Mouse (Mus musculus): ENCODE measurements around the gene Hcn1. TPM values are rescaled to one million over a fixed set of nuclear protein-coding genes. Genes with fewer than 3 reads are reported as not detected.

Hcn1 gene
- polyA plus RNA-seq, 2 experiments, result under 0.01 TPM; not detected in 1

DNA sequence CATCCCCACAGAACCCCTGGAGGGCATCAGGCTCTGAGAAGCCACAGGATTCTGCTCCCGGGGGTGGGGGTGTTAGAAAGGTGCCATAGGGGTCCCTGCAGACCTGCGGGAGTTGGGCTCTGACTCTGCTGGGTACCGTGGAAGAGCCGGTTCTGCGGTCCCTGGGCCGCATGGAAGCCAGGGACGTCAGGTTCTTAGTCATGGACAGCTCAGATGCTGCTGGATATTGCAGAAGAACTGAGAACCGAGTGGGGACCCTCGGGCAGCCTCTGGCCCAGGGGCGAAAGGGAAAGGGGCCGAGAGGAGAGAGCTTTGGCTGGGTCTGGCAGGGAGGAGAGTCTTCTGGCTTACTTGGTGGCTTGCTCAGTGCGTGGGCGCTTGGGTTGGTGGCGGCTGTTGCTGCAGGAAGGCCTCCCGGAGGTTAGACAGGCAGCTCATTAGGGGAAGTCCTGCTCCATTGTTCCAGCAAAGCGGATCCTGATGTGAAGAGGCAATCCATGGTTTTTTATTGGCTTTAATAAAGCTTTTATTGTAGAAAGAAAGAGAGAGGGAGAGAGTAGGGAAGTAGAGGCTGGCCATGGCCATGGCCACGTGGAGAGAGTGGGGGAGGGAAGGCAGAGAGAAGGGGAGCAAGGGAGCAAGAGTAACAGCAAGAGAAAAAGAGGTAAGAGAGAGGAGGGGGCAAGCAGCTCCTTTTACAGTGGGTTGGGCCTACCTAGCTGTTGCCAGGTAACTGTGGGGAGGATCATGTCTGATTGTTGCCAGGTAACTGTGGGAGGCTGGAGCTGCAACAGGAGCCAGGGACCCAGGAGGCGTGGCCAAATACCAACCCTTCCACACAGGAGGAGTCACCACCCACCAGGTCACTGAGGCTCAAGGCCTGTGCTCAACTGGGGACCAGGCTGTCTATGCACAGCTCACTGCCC lies 356.6 kb downstream of the Hcn1 start:
- TF ChIP-seq EP300 (IDR thresholded peaks at IDR 0.05; ENCODE audit: low read depth) (no peak), CTCF (IDR thresholded peaks at IDR 0.05; ENCODE audit: low read depth) (no peak)
- no peak overlapping the region for H3K4me2 ChIP-seq (ENCODE audit: low read depth)
- H3K9me3 ChIP-seq (ENCODE audit: control insufficient read depth, low read length), result no peaks in the 10 kb centered on the region
- DNase-seq (ENCODE audit: low read depth in 3 of 3, low spot score in 3 of 3) (no peak), ATAC-seq (ENCODE audit: insufficient read depth) (no peak)
- no peak overlapping the region for H3K27ac ChIP-seq
- H3K36me3 ChIP-seq (replicated peaks; ENCODE audit: control insufficient read depth, insufficient read depth, low read depth), result no peaks in the 10 kb centered on the region
- H3K4me3 ChIP-seq (ENCODE audit: insufficient read depth in 1 of 2, low read depth in 2 of 2, low read length in 2 of 2), result no peak overlapping the region
- H3K9ac ChIP-seq (replicated peaks), result no peak overlapping the region
- H3K27me3 ChIP-seq (ENCODE audit: control insufficient read depth, insufficient read depth, low read length), result no peaks in the 10 kb centered on the region
- WGBS (ENCODE audit: insufficient replicate concordance), result 12% methylated on average over 18 of the region's 18 CpGs
- H3K4me1 ChIP-seq (replicated peaks; ENCODE audit: control insufficient read depth in 2 of 2, insufficient read depth in 2 of 2, low read length in 1 of 2), result no peaks in the 10 kb centered on the region

DNA sequence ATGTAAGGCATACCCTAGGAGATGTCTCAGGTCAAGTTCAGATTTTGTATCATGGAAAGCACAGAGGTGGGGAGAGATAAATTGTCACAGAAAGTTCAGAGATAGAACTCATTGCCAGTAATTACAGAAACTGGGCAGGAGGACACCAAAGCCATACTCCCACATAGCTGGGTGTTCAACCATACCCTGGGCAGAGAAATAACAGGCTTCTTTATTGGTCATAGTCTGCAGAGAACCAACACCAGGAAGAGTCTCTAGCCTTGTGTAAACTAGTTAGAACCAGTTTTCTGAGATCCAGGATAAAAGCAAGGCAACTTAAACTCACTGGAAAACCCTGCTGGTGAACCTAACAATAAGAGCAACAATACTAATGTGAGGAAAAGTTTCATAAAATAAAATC lies 362.5 kb downstream of the Hcn1 start:
- H3K4me1 ChIP-seq (replicated peaks; ENCODE audit: control insufficient read depth in 2 of 2, insufficient read depth in 2 of 2, low read length in 1 of 2), result no peaks in the 10 kb centered on the region
- H3K4me3 ChIP-seq (ENCODE audit: insufficient read depth in 1 of 2, low read depth in 2 of 2, low read length in 2 of 2), result no peak overlapping the region
- H3K27ac ChIP-seq, result no peak overlapping the region
- no peak overlapping the region for H3K9ac ChIP-seq (replicated peaks)
- no peak for ATAC-seq (ENCODE audit: insufficient read depth)
- DNase-seq (ENCODE audit: low read depth in 3 of 3, low spot score in 3 of 3), result no peak
- H3K36me3 ChIP-seq (replicated peaks; ENCODE audit: control insufficient read depth, insufficient read depth, low read depth), result no peaks in the 10 kb centered on the region
- H3K9me3 ChIP-seq (ENCODE audit: control insufficient read depth, low read length), result no peaks in the 10 kb centered on the region
- no peaks in the 10 kb centered on the region for H3K27me3 ChIP-seq (ENCODE audit: control insufficient read depth, insufficient read depth, low read length)
- TF ChIP-seq EP300 (IDR thresholded peaks at IDR 0.05; ENCODE audit: low read depth) (no peak), CTCF (IDR thresholded peaks at IDR 0.05; ENCODE audit: low read depth) (no peak)
- no peak overlapping the region for H3K4me2 ChIP-seq (ENCODE audit: low read depth)

DNA sequence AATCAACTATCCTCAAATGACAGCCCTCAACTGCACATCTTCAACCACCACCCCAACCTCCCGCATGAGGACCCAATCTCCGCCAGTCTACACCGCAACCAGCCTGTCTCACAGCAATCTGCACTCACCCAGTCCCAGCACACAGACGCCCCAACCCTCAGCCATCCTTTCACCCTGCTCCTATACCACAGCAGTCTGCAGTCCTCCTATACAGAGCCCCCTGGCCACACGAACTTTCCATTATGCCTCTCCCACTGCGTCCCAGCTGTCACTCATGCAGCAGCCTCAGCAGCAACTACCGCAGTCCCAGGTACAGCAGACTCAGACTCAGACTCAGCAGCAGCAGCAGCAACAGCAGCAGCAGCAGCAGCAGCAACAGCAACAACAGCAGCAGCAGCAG lies 373.3 kb downstream of the Hcn1 start:
- no peaks in the 10 kb centered on the region for H3K9me3 ChIP-seq (ENCODE audit: control insufficient read depth, low read length)
- H3K9ac ChIP-seq (replicated peaks), result no peak overlapping the region
- 51% methylated on average over 7 of the region's 7 CpGs for WGBS (ENCODE audit: insufficient replicate concordance)
- no peak overlapping the region for H3K4me3 ChIP-seq (ENCODE audit: insufficient read depth in 1 of 2, low read depth in 2 of 2, low read length in 2 of 2)
- H3K27me3 ChIP-seq (ENCODE audit: control insufficient read depth, insufficient read depth, low read length), result no peaks in the 10 kb centered on the region
- no peak overlapping the region for H3K27ac ChIP-seq
- no peak for DNase-seq (ENCODE audit: low read depth in 3 of 3, low spot score in 3 of 3)
- no peaks in the 10 kb centered on the region for H3K4me1 ChIP-seq (replicated peaks; ENCODE audit: control insufficient read depth in 2 of 2, insufficient read depth in 2 of 2, low read length in 1 of 2)
- no peak for ATAC-seq (ENCODE audit: insufficient read depth)
- H3K36me3 ChIP-seq (replicated peaks; ENCODE audit: control insufficient read depth, insufficient read depth, low read depth), result no peaks in the 10 kb centered on the region
- TF ChIP-seq EP300 (IDR thresholded peaks at IDR 0.05; ENCODE audit: low read depth) (no peak), CTCF (IDR thresholded peaks at IDR 0.05; ENCODE audit: low read depth) (no peak)
- H3K4me2 ChIP-seq (ENCODE audit: low read depth), result no peak overlapping the region

DNA sequence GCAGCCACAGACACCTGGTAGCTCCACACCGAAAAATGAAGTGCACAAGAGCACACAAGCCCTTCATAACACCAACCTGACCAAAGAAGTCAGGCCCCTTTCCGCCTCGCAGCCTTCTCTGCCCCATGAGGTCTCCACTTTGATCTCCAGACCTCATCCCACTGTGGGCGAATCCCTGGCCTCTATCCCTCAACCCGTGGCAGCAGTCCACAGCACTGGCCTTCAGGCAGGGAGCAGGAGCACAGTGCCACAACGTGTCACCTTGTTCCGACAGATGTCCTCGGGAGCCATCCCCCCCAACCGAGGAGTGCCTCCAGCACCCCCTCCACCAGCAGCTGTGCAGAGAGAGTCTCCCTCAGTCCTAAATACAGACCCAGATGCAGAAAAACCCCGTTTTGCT lies 373.7 kb downstream of the Hcn1 start:
- Histone ChIP-seq H3K4me2 (ENCODE audit: low read depth) (no peak overlapping the region), H3K9ac (replicated peaks) (no peak overlapping the region), H3K36me3 (replicated peaks; ENCODE audit: control insufficient read depth, insufficient read depth, low read depth) (no peaks in the 10 kb centered on the region), H3K4me1 (replicated peaks; ENCODE audit: control insufficient read depth in 2 of 2, insufficient read depth in 2 of 2, low read length in 1 of 2) (no peaks in the 10 kb centered on the region), H3K27ac (no peak overlapping the region), H3K9me3 (ENCODE audit: control insufficient read depth, low read length) (no peaks in the 10 kb centered on the region), H3K27me3 (ENCODE audit: control insufficient read depth, insufficient read depth, low read length) (no peaks in the 10 kb centered on the region), H3K4me3 (ENCODE audit: insufficient read depth in 1 of 2, low read depth in 2 of 2, low read length in 2 of 2) (no peak overlapping the region)
- no peak for DNase-seq (ENCODE audit: low read depth in 3 of 3, low spot score in 3 of 3)
- no peak for ATAC-seq (ENCODE audit: insufficient read depth)
- 44% methylated on average over 10 of the region's 10 CpGs for WGBS (ENCODE audit: insufficient replicate concordance)
- TF ChIP-seq EP300 (IDR thresholded peaks at IDR 0.05; ENCODE audit: low read depth) (no peak), CTCF (IDR thresholded peaks at IDR 0.05; ENCODE audit: low read depth) (no peak)

DNA sequence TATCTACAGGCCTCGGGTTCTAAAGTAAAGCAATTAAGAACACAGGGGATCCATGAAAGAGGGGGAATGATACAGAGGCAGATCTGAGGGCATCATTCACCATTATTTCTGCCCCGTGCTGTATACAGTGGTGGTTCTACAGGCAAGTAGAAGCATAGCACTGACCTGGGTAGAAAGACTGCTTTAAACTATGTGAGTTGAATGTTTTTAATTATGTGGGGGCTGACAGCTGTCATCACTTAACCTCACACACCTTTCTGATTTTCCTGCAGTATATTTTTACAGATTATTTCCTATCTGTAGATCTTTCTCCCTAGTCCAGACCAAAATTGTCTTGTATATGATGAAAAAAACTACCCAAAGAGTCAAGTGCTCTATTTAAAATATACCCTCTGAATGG lies 382.2 kb downstream of the Hcn1 start:
- H3K4me3 ChIP-seq (ENCODE audit: insufficient read depth in 1 of 2, low read depth in 2 of 2, low read length in 2 of 2), result no peak overlapping the region
- no peak for TF ChIP-seq EP300 (IDR thresholded peaks at IDR 0.05; ENCODE audit: low read depth)
- no peak for TF ChIP-seq CTCF (IDR thresholded peaks at IDR 0.05; ENCODE audit: low read depth)
- no peaks in the 10 kb centered on the region for H3K9me3 ChIP-seq (ENCODE audit: control insufficient read depth, low read length)
- no peak overlapping the region for H3K9ac ChIP-seq (replicated peaks)
- H3K27me3 ChIP-seq (ENCODE audit: control insufficient read depth, insufficient read depth, low read length), result no peaks in the 10 kb centered on the region
- H3K4me1 ChIP-seq (replicated peaks; ENCODE audit: control insufficient read depth in 2 of 2, insufficient read depth in 2 of 2, low read length in 1 of 2), result no peaks in the 10 kb centered on the region
- ATAC-seq (ENCODE audit: insufficient read depth) (no peak), DNase-seq (ENCODE audit: low read depth in 3 of 3, low spot score in 3 of 3) (no peak)
- no peak overlapping the region for H3K4me2 ChIP-seq (ENCODE audit: low read depth)
- no peak overlapping the region for H3K27ac ChIP-seq
- 51% methylated on average over 2 of the region's 2 CpGs for WGBS (ENCODE audit: insufficient replicate concordance)
- no peaks in the 10 kb centered on the region for H3K36me3 ChIP-seq (replicated peaks; ENCODE audit: control insufficient read depth, insufficient read depth, low read depth)
